Mouse (Mus musculus) hindbrain, embryonic 15.5 days (tissue): ENCODE results near the gene Dpysl5. TPM values are rescaled to one million over a fixed set of nuclear protein-coding genes. Genes with fewer than 3 reads are reported as not detected.

Source experiments
- ATAC-seq: fragments of 200-750 bp; cut with Nextera tagmentation; 2 replicates; pipeline ENCODE4 v1.8.0; 2017; ENCODE audit warnings: low read depth, moderate number of reproducible peaks, moderate TSS enrichment; ENCODE audit not compliant: low FRiP score
- H3K27ac ChIP-seq: fragments of 300-500 bp; sonication (generic); replicated peaks from 2 replicates; pipeline ENCODE4 v1.5.1; 2015; ENCODE audit warnings: mild to moderate bottlenecking, inconsistent platforms
- H3K27me3 ChIP-seq: fragments of 300-500 bp; sonication (generic); 2 replicates; pipeline ENCODE4 v1.6.1; 2015; ENCODE audit warnings: control low read depth, inconsistent platforms
- H3K36me3 ChIP-seq: fragments of 300-500 bp; sonication (generic); 2 replicates; pipeline ENCODE4 v1.6.1; 2015; ENCODE audit warnings: control low read depth, inconsistent platforms
- H3K4me1 ChIP-seq: fragments of 300-500 bp; sonication (generic); replicated peaks from 2 replicates; pipeline ENCODE4 v1.6.1; 2015; ENCODE audit warnings: control low read depth, inconsistent platforms
- H3K4me2 ChIP-seq: fragments of 300-500 bp; sonication (generic); 2 replicates; pipeline ENCODE4 v1.6.1; 2015; ENCODE audit warnings: moderate library complexity, mild to moderate bottlenecking, inconsistent platforms
- H3K4me3 ChIP-seq: fragments of 300-500 bp; sonication (generic); 2 replicates; pipeline ENCODE4 v1.5.1; 2015; ENCODE audit warnings: mild to moderate bottlenecking, inconsistent platforms
- H3K9ac ChIP-seq: fragments of 300-500 bp; sonication (generic); 2 replicates; pipeline ENCODE4 v1.6.1; 2015; ENCODE audit warnings: inconsistent platforms
- H3K9me3 ChIP-seq: fragments of 300-500 bp; sonication (generic); 2 replicates; pipeline ENCODE4 v1.6.1; 2016; ENCODE audit warnings: control low read depth, inconsistent platforms
- WGBS: fragments of 180-500 bp; shearing (Covaris S2); methylation state at CpG from one replicate; pipeline ENCODE4 v1.1.7; 2015; 5-methylcytosine and 5-hydroxymethylcytosine counted together
- polyA plus RNA-seq: library from polyadenylated mRNA; unstranded; fragments of >200 nt; fragmentation: Nextera tagmentation; extraction: Ambion mirVana; gene quantifications from 2 replicates; pipeline ENCODE4 v1.2.1, GENCODE M21; 2015

Gene Dpysl5
- polyA plus RNA-seq = 208 and 265 TPM in 2 replicates

DNA sequence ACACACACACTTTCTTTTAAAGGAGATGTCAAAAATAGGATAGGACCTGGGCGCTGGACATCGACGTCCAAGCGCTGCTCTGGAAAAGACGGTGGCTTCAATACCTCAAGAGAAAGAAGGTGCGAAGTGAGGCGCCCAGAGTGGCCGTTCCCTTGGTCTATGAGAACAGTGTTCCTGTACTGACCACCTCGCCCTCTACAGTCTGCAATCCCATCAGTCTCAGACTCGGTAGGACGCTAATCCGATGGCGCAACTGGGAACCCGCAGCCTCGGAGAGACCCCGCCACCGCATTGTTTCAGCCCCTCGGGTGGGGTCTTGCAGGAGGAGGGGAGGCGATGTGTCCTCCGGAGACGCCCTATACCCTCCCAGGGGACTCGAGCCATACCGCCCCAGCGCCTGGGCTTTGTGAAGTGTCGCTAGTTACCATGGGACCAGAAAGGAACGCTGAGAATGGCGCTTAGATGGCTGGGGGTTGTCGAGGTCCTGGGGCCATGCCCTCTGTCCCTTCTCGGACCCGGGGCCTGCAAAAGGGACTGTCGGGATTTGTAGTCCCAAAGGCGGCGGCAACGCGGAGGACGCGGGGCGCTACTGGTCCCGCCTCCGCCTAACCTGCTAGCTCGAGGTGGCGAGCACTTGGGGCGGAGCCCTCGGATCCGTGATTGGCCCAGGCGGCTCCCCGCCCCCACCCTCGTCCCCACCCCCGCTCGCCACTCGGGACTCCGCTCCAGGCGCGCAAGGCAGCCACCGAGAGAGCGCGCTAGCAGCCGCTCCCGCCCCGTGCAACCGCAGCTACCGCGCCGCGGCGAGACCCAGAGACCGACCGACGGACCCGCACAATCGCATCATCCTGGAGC lies at the start of gene Dpysl5:
Dpysl5 (plus strand) TSS at position 418 of the 855 bp plus-strand sequence.
- H3K9me3 ChIP-seq = no peaks in the 10 kb centered on the region
- H3K4me2 ChIP-seq = peak within 1 kb of the TSS; percentile 82
- H3K4me3 ChIP-seq = peak within 1 kb of the TSS; percentile 85
- H3K36me3 ChIP-seq = peaks cover under 1% of the 10 kb centered on the region; the same call in 1 of the 2 replicates
- no peaks in the 10 kb centered on the region for H3K27me3 ChIP-seq
- peak; percentile 91 for ATAC-seq
- WGBS = under 1% methylated on average over 71 of the region's 71 CpGs
- peak within 1 kb of the TSS; percentile 96 for H3K27ac ChIP-seq
- H3K9ac ChIP-seq = peak within 1 kb of the TSS; percentile 80
- peaks cover 27% of the 10 kb centered on the region for H3K4me1 ChIP-seq

DNA sequence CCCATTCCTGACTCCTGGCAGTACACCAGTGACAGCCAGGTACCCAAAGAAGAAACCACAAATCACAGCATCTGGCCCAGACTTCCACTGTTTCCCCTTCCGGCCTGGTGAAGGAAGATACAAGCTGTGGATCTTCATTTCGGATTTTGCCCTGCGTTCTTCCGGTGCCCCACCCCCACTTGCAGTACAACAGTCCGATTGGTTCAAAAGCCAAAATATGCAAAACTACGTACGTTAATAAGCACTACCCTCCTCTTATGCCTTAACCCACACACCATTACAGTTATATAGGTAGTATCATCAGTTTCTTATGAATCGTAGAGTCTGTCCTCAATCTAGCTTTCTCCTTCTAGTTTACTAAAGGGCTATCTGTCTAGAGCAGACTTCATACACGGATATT lies 46.0 kb upstream of the Dpysl5 start:
- H3K4me1 ChIP-seq = peaks cover 6% of the 10 kb centered on the region
- H3K9me3 ChIP-seq = no peaks in the 10 kb centered on the region
- no peak overlapping the region for H3K9ac ChIP-seq
- H3K36me3 ChIP-seq = no peaks in the 10 kb centered on the region
- ATAC-seq = no peak
- 93% methylated on average over 9 of the region's 9 CpGs for WGBS
- H3K27me3 ChIP-seq = no peaks in the 10 kb centered on the region
- H3K4me2 ChIP-seq = no peak overlapping the region
- no peak overlapping the region for H3K27ac ChIP-seq
- no peak overlapping the region for H3K4me3 ChIP-seq

DNA sequence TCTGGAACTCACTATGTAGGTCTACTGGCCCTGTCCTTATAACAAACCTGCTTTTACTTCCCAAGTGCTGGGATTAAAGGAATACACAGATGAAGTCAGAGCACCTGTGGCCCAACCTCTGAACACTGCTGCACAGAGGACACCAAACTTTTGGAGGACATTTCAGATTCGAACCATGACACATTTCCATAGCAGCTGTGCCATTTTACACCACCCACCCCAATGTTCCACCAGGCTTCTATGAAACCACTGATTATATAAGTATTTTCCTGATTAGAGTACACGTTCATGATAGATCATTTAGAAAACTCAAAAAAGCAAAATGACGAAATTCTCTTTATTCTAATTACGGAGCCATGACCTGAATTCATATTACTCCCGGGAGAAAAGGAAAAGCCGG lies 45.4 kb upstream of the Dpysl5 start:
- 55% methylated on average over 6 of the region's 6 CpGs for WGBS
- no peaks in the 10 kb centered on the region for H3K9me3 ChIP-seq
- H3K4me1 ChIP-seq = peaks cover 6% of the 10 kb centered on the region
- peak overlapping the region; percentile 89 for H3K4me3 ChIP-seq
- H3K36me3 ChIP-seq = no peaks in the 10 kb centered on the region
- 0 out of 2 replicates have a peak overlapping the region, but pooled peaks have one; percentile 2 for H3K9ac ChIP-seq
- peak overlapping the region; percentile 94 for H3K4me2 ChIP-seq
- peak overlapping the region; percentile 70; the same call in 1 of the 2 replicates for H3K27ac ChIP-seq
- no peak for ATAC-seq
- H3K27me3 ChIP-seq = no peaks in the 10 kb centered on the region

DNA sequence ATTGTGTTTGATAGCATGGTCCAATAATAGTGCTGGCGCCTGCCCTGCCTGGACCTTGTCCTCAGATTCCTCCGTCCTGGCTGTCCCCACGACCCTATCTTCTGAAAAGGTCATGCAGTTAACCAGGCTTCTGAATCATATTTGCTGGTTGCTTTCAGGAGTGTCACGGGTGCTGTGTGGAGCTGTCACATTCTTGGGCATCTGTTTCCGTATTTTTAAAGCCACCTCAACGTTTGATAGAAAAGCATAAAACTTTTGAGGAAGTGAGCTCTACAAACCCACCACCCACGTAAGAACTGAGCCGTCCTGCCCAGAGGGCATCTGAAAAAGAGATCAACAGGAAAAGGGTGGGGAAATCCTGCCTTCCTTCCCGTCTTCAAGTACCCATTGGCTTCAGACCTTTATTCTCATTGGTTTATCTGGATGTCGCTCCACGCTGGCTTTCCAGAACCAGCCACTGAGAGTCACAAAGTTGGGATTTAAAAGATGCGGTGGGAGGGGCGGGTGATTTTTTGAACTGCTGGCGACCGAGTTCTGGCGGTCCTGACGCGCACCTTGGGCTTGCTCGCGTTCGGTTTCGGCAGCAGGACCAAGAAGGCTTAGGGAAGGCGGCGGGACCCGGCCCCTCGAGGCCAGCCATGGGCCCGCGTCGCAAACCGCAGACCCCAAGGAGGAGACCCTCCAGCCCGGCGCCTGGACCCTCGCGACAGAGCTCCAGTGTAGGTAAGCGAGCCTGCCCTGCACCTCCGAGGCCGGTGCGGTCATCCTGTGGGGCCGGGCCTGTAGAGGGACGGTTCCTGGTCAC lies 44.8 kb upstream of the Dpysl5 start, which contains the start of gene Cenpa:
Cenpa (plus strand) TSS at position 387 of the 805 bp plus-strand sequence.
- Histone ChIP-seq H3K9ac (peak within 1 kb of the TSS; percentile 59), H3K27ac (peak within 1 kb of the TSS; percentile 70), H3K4me1 (peaks cover 6% of the 10 kb centered on the region), H3K4me3 (peak within 1 kb of the TSS; percentile 89), H3K4me2 (peak within 1 kb of the TSS; percentile 94), H3K27me3 (no peaks in the 10 kb centered on the region), H3K36me3 (no peaks in the 10 kb centered on the region), H3K9me3 (no peaks in the 10 kb centered on the region)
- ATAC-seq = peak; percentile 95
- whole genome bisulfite sequencing = under 1% methylated on average over 40 of the region's 40 CpGs

DNA sequence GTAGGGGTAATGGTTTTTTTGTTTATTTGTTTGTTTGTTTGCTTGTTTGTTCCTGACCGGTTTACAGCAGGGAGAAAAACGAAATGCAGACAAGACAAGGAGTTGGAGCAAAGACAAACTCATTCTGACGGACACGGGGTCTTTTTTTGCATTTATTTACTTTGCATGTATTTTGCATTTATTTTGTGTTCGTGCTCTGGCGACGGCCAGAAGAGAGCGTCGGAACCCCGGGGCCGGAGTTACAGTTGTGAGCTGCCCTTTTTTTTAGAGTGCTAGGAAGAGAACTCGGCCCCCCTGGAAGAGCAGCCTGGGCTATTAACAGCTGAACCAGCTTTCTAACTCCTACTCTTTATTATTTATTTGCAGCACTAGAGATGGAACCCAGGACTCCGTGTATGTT lies 44.1 kb upstream of the Dpysl5 start:
- Histone ChIP-seq H3K36me3 (no peaks in the 10 kb centered on the region), H3K9me3 (no peaks in the 10 kb centered on the region), H3K4me2 (peak overlapping the region; percentile 94), H3K4me1 (peaks cover 6% of the 10 kb centered on the region), H3K27ac (no peak overlapping the region), H3K9ac (peak overlapping the region; percentile 59), H3K4me3 (peak overlapping the region; percentile 89), H3K27me3 (no peaks in the 10 kb centered on the region)
- no peak for ATAC-seq
- WGBS = under 1% methylated on average over 13 of the region's 13 CpGs

DNA sequence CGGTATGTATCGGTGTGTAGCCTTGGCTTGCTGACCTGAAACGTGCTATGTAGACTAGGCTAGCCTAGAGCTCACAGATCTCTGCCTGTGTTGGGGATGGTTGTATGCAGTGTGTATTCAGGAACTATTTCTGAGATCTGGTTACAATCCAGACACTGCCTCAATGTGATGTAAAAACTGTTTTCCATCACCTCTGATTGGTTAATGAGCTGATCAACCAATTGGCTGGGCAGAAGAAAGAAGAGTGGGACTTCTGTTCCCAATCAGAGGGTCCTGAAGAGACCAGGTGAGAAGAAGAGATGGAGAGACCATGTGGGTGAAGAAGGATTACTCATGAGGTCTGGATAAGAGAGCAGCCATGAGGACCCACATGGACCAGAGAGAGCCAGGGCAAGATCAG lies 43.7 kb upstream of the Dpysl5 start:
- H3K4me3 ChIP-seq = peak overlapping the region; percentile 89
- H3K4me2 ChIP-seq = peak overlapping the region; percentile 94
- 7% methylated on average over 3 of the region's 3 CpGs for WGBS
- no peak overlapping the region for H3K27ac ChIP-seq
- ATAC-seq = no peak
- H3K9ac ChIP-seq = peak overlapping the region; percentile 59
- no peaks in the 10 kb centered on the region for H3K9me3 ChIP-seq
- no peaks in the 10 kb centered on the region for H3K27me3 ChIP-seq
- H3K36me3 ChIP-seq = no peaks in the 10 kb centered on the region
- peaks cover 6% of the 10 kb centered on the region for H3K4me1 ChIP-seq

DNA sequence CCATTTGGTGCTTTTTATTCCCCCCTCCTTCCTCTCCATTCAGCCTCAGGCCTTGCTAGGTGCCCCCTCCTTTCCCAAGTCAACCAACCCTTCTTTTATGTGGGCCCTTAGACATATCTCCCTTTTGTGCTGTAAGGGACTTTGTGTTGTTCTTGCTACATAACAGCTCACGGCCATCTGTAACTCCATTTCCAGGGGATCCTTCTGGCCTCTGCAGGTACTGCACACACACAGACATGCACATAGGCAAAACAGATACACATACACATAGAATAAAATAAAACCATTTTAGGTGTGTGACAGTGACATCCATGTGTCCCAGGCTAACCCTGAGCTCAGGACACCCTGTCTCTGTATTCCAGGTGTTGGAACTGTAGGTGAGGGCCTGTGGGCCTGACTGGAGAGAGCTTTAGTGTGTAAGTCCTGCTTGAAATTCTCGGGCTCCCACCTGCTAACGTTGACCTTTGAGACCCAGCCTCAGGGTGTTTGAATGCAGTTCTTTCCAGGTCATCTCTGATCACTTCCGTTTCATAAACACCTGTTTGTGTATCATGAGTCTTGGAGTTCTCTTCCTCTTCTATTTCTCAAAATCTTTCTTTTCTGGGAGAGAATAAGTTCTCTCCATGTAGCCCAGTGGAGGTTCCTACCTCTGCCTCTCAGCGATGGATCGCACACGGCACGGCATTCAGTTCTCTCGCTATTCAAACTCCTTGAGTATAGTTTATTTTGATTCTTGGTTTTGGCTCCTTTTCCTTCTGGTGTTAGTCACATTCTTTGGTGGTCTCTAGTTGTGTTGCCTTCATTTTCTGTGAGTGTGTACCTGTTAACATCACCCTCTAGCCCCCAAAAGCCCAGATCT lies 42.5 kb upstream of the Dpysl5 start:
- H3K4me2 ChIP-seq = no peak overlapping the region

DNA sequence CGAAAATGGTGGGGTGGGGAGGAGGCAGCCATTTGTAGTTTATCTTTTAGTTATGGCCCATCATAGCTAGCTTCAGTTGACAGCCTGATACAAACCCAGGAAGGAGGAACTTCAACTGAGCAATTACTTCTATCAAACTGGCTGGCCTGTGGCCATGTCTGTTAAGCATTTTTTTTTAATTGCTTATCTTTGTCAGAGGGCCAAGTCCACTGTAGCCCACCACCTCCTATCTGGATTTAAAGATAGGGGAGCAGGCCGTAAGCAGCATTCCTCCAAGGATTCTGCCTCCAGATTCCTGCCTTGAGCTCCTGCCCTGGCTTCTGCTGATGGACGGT lies 41.9 kb upstream of the Dpysl5 start:
- Histone ChIP-seq H3K9me3 (no peaks in the 10 kb centered on the region), H3K4me1 (peaks cover 6% of the 10 kb centered on the region), H3K4me3 (no peak overlapping the region), H3K27ac (no peak overlapping the region), H3K9ac (no peak overlapping the region), H3K4me2 (no peak overlapping the region), H3K36me3 (no peaks in the 10 kb centered on the region), H3K27me3 (no peaks in the 10 kb centered on the region)
- WGBS = 89% methylated on average over 3 of the region's 3 CpGs
- no peak for ATAC-seq

More for the DNA sequence above, 42.5 kb upstream of the Dpysl5 start:
- H3K4me3 ChIP-seq = no peak overlapping the region
- H3K9me3 ChIP-seq = no peaks in the 10 kb centered on the region
- H3K36me3 ChIP-seq = no peaks in the 10 kb centered on the region
- no peak overlapping the region for H3K9ac ChIP-seq
- H3K27ac ChIP-seq = no peak overlapping the region
- no peak for ATAC-seq
- 94% methylated on average over 9 of the region's 9 CpGs for WGBS
- peaks cover 6% of the 10 kb centered on the region for H3K4me1 ChIP-seq
- H3K27me3 ChIP-seq = no peaks in the 10 kb centered on the region

DNA sequence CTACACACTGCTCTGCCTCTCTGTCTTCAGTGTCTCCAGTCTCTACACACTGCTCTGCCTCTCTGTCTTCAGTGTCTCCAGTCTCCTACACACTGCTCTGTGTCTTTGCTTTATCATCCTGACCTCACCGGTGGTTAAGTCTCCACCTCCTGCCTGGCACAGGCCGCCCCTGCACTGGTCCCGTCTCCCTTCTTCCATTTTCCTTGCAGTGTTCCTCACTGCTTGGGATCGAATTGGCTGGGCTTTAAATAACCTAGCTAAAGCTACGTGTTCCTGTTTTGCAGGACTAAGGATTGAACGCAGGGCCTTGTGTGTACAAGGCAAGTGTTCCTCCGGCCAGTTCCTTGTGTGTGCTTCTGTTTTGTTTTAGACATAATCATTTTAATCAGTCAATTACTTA lies 41.3 kb upstream of the Dpysl5 start:
- Histone ChIP-seq H3K27ac (no peak overlapping the region), H3K27me3 (no peaks in the 10 kb centered on the region), H3K9ac (no peak overlapping the region), H3K9me3 (no peaks in the 10 kb centered on the region), H3K4me1 (peaks cover 6% of the 10 kb centered on the region), H3K4me2 (no peak overlapping the region), H3K36me3 (no peaks in the 10 kb centered on the region), H3K4me3 (no peak overlapping the region)
- ATAC-seq = no peak
- WGBS = 92% methylated on average over 7 of the region's 7 CpGs

DNA sequence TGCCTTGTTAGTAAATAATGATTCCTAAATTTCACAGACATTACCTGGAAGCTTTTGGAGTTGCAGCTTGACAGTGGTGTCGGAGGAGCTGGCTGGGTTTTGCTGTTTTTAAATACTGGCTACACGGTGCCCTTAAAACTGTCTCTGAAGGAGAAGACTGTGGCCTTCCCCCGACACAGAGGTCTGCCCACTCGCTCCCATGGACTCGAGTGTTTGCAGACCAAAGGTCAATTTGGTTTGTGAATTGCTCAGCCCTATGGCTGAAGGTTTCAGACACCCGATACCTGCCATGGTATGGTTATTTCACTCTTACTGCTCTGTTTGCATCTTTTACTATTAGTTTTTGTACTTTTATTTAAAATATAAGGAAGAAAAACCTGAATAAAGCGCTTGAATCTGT lies 37.4 kb upstream of the Dpysl5 start:
- WGBS = 85% methylated on average over 7 of the region's 7 CpGs
- Histone ChIP-seq H3K27ac (no peak overlapping the region), H3K36me3 (no peaks in the 10 kb centered on the region), H3K27me3 (no peaks in the 10 kb centered on the region), H3K4me3 (no peak overlapping the region), H3K4me1 (no peaks in the 10 kb centered on the region), H3K9me3 (no peaks in the 10 kb centered on the region), H3K4me2 (no peak overlapping the region), H3K9ac (no peak overlapping the region)
- ATAC-seq = no peak

DNA sequence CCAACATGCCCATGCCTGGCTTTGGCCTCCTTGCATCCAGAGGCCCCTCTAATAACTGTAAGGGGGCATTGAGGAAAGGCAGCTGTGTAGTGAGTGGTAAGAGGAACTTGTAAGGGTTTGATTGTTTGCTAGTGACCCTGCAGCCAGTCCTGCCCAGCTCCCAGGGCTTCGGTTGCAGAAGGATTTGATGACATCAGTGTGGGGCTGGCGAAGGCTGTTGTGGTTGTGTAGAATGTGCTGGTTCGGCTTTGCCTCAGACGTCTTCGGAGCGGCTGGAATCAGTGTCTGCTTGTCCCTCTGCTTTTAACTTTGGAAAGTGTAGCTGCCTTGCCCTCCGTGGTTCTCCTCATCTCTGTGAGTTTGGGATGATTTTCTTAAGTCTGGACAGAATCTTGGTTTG lies 34.6 kb upstream of the Dpysl5 start:
- Histone ChIP-seq H3K4me2 (no peak overlapping the region), H3K36me3 (no peaks in the 10 kb centered on the region), H3K9me3 (no peaks in the 10 kb centered on the region), H3K4me3 (no peak overlapping the region), H3K27me3 (no peaks in the 10 kb centered on the region), H3K27ac (no peak overlapping the region), H3K9ac (no peak overlapping the region), H3K4me1 (no peaks in the 10 kb centered on the region)
- WGBS = 92% methylated on average over 7 of the region's 7 CpGs
- ATAC-seq = no peak
